Mouse (Mus musculus): ENCODE data around the gene Tmem240. TPM values are rescaled to one million over a fixed set of nuclear protein-coding genes. Genes with fewer than 3 reads are reported as not detected.
"Not testable (repeated sequence)": the region's sequence is repeated elsewhere in the genome, so short reads cannot be mapped to it uniquely, and the experiment has no call there.

The Tmem240 gene
- polyA plus RNA-seq, 1 experiment: 1.2 TPM

DNA sequence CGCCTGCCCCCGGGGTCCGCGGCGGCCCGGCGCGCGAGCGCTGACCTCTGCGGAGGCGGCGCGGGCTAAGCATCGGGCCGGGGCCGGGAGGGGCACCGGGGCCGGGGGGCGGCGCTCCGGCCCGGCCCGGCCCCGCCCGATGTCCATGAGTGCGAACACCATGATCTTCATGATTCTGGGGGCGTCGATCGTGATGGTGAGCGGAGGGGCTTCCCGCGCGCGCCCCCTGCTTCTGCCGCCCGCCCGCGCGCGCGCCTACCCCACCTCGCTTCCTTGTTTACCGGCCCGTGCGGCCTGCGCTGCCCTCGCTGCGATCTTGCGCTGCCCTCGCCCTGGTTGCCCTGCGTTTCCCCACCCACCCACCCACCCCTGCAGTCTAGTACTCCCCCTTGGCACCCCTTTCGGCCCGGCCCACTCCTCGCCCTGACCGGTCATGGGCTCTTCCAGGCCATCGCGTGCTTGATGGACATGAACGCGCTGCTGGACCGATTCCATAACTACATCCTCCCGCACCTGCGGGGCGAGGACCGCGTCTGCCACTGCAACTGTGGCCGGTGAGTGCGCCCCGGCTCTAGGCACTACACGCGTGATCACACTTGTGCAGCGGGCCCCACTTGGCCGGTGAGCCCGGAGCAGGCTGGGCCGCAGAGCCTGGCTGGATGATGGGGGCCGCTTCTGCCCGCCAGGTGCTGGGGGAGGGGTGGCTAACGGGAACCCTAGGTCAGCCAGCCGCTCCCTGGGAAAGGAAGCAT lies 527 bp downstream of the Tmem240 start:
- no peak for DNase-seq (ENCODE audit: low read depth)

DNA sequence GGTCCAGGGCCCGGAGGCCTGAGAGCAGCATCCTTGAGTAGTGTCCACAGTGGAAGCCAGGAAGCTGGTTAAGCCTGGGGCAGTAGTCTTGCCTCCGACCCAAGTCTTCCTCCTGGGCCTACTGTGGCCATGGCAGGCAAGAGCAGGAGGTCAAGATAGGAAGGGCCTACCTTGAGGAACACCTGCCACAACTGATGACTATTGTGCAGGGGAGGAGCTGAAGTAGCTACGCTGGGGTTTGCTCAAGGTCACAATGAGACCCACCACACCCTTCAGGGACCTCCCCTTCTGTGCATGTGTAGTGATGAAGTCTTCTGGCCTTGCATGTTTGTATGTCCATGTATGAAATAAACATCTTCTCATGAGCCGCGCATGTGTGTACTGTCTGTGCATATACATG lies 1.2 kb downstream of the Tmem240 start:
- DNase-seq (ENCODE audit: low read depth): no peak

DNA sequence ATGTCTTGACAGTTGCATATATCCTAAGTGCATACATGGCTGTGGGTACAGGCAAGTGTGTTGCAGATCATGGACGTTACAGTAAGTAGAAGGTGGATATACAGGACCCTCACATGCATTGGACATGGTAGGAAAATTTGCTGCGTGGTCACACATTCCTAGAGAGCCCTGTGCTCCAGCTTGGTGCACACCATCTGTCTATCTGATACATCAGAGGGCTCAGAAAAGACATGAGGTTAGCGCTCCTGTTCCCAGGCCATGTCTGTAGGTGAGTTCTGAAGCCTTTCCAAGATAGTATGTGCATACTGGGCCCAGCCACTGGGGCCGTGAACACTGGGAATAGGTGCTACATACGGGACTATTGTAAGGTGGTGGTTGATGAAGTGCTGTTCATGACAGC lies 1.8 kb downstream of the Tmem240 start:
- DNase-seq (ENCODE audit: low read depth): no peak

GRCm38 (mm10) chr4:155738262-155738661 lies 3.7 kb downstream of the Tmem240 start:
- DNase-seq (ENCODE audit: low read depth): no peak

- no peak for DNase-seq (ENCODE audit: low read depth)
Measured at GRCm38 (mm10) chr4:155739152-155739551, 4.6 kb downstream of the Tmem240 start.

DNA sequence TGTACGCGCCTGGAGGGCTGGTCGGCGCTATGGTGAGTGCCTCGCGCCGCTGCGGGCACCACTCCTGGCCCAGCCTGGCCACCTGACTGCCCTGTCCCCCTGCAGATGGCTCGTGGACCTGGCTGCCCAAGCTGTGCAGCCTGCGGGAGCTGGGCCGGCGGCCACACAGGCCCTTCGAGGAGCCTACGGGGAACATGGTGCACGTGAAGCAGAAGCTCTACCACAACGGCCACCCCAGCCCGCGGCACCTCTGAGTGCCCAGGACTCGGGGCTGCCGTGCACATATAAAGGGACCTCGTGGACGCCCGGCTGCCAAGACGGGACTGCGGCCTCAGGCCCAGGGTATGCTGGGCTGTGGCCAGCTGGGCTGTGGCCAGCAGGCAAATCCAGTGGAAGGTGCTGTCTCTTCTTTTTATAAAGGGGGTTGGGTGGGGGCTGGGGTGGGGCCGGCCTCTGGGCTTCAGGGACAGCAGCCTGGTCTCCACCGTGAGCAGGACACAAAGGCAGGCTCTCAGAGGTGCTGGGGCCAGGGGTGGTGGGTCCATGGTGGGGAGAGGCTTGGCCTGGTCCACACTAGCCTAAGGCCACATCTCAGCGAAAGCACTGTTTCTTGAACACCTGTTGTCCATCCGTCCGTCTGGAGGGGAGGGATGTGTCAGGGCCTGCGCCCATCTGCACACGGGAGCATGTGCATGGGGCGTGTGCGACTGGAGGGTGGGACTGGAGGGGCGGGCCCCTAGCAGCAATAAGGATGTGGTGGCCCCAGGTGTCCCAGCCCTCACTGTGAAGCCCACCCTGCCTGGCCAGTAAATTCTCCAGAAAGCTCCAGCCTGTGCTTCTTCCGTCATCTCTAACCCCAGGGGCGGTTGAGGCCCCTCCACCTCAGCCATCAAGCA lies 5.4 kb downstream of the Tmem240 start:
- DNase-seq (ENCODE audit: low read depth): no peak

DNA sequence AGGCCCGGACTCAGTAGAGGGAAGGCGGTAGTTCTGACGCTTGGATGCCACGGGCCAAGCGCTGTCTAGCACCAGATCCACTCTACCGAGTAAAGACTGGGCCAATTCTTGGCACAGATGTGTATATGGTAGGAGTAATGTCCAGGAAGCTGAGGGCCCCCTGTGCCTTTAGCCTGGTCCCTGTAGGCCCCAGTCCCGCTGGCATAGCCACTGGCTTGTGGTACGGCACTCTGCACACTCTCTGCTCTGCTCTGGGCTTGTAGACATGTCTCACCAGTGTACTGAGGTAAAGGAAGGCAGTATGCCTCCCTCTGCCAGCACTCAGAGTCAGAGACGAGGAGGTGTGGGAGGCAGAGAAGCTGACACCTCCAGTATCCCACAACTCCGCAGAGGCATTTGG lies 6.1 kb downstream of the Tmem240 start:
- not testable (repeated sequence) for DNase-seq (ENCODE audit: low read depth)

GRCm38 (mm10) chr4:155742684-155743083 lies 8.1 kb downstream of the Tmem240 start:
- DNase-seq (ENCODE audit: low read depth): no peak

DNA sequence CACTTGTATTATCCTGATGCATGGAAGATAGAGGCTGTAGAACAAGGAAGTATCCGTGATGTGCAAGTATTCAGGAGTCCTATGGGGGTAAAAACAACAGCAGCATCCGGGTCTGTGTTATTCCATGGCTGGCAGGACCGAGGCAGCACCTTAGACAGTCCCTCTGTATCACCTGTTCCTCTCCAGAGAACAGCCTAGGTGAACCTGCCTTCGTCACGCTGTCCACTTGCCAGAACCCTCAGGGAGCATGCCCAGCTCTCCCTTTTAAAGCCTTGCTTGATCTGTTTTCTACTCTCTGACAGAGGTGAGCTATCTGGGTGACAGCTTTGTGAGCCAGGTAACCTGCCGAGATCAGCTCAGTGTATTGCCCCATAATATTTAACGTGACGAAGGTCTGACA lies 9.9 kb downstream of the Tmem240 start:
- DNase-seq (ENCODE audit: low read depth): no peak

GRCm38 (mm10) chr4:155745136-155745535 lies 10.5 kb downstream of the Tmem240 start:
- no peak for DNase-seq (ENCODE audit: low read depth)

DNA sequence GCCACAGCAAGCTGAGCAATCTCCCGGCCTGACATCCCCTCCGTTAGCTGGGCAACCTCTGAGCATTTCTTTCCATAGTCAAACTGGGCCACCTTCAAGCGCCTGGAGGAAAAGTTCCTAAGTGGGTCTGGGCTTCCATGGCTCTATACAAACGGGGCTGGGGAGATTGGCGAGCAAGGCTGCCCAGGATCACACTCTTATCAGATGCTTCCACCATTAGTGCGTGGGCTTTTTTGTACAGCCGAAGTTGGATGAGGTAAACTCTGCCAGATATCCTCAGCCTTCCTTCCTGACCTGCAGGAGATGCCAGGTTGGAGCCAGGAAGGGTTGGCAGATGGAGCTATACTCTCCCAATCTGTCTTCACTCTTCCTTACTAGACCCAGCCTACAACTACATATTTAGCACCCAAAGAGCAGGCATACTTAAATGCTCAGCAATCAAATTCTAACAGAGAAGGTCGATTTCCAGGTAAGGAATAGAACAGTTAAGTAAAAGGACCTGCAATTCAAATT lies 11.5 kb downstream of the Tmem240 start:
- no peak for DNase-seq (ENCODE audit: low read depth)

DNA sequence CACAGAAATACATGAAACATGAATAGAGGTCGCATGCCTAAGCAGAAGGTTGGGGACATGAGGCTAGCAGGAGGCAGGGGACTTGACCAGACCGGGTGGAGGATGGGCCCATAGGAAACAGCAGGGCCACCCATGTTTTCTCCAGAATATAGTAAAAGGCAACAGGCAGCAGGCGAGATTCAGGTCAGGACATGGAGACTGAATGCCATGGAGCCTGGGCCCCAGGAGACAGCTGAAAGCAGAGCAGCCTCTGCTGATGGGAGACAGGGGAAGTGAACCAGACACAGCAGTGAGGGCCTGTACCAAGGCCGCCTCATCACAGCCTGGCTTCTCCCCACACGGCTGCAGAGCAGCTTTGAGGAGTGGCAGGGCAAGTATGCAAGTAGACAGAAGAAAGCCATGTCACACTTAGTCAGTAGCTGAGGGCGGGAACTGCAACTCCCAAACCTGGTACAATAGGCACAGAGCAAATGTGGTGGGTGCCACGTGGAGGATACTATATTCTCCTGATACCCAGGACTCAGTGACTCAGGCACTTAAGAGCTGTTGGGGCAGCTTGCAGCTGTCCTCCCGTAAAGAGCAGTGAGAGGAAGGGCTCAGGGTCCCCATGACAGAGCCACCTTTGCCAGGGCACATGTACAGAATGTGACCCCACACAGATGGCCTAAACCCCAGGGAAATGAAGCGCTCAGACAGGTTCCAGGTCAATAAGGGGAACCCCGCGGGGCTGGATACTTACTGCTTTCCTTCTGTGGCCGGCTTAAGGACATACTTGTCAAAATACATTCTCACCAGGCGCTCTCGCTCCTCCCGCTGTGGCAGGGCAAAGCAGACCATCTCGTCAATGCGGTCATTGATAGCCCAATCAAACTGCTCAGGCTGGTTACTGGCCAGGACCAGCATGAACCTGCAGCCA lies 12.2 kb downstream of the Tmem240 start:
- no peak for DNase-seq (ENCODE audit: low read depth)

DNA sequence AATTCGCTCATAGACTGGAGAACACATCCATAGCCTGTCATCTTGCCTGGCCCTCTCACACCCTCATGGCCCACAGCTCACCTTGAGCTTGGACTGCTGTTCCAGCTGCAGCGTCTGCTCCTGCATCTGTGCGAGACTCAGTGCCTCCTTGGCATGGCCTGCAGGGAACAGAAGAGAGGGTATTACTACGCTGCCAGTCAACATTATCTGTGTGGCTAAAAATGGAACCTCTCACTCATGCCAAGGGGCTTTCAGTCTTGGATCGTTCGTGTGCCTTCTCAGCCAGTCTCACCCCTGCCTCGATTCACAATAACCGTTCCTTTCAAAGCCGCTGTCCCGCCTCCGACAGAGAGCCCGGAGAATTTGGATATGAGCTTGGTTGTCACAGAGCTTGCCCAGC lies 22.4 kb downstream of the Tmem240 start:
- DNase-seq (ENCODE audit: low read depth): no peak

DNA sequence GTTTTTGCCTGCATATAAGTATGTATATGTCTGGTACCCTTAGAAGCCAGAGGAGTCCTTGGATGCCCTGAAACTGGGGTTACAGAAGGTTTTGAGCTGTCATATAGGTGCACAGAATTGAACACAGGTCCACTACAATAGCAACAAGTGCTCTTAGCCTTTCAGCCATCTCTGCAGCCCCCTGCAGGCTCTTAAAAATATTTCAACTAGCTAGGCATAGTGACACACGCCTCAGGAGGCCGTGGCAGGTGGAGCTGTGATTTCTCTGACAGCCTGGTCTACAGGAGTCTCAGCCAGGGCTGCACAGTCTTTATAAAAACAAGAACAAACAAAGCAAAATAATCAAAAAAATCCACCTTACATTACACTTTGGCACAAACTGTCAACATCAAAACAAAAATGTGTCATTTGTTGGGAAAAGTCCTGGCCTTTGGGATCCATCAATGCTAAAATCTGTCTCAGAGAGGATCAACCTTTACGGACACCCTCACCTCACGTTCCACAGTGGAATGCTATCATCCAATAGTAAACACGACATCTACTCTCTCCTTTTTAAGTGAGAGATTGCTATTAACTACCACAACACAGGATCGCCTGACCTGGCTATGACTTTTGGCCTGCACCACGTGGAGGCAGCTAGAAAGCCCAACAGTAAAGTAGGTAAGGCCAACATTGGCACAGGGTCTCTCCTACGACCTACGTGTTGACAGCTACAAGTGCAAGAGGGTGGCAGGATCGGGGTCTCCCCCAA lies 25.4 kb downstream of the Tmem240 start:
- no peak for DNase-seq (ENCODE audit: low read depth)

DNA sequence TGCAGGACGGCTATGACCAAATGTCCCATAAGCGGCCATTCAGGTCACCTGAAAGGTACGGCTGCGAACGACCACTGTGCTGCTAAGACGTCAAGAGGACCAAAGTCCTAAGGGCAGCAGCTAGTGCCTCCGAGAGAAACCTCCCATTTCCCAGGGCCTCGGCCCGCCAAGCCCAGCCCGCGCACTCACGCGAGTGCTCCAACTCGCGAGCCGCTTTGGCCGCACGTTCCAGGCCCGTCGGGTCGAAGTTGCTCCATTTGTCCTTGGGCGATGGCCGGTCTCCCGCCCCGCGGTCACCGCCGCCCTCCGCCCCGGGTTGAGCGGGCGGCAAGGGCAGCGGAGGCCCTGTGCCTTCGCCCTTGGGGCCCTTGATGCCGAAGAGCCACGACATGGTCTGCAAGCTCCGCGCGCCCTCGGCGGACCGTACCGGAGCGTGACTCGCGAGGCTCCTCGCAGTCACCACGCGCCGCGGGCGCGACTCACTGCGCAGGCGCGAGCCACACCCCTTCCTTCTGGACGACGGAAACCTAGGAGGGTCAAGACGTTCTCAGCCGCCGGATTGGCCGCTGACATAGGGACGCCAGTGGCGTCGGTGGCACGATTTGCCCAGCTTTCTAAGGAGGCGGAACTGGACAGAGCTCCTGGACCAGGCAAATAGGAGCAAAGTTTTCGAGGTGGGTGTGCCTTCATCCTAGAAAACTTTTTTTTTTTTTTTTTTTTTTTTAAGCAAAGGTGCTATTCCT lies 26.2 kb downstream of the Tmem240 start, which contains the start of gene Atad3a:
Gene Atad3a (minus strand): TSS at position 481 of the 743 bp plus-strand sequence.
- DNase-seq (ENCODE audit: low read depth): peak; percentile 78

DNA sequence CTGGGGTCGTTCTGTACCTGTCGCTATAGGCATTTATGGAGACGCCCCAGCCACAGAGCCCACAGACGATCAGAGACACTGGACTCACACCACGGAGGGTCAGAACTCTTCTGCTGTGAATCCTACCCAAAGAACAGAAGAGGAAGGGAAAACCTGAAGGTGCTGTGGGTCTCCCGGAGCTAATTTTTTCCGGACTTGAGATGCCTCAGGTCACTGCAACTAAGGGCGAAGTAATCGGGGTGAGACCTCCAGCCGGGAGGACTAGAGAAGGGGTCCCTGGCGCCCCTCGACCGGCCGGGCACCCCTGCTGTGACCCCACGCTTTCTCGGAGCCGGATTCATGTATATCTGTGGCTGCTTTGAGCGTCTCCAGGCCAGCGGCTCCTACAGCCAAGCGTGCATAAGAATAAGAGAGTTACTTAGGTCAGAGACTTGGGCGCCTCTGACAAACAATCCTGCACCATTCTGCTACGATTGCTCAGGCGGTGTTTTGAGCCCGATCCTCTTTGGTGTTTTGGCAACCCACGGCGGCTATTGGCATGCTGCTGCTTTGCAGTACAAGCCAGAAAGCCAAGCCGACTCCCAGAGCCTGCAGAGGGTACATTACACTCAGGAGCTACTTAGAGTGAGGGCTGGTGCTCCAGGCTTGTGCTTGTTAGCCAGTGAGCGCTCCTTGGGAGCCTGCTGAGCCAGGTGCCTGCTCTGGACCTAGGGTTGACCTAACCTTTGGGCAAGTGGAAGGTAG lies 26.9 kb downstream of the Tmem240 start:
- DNase-seq (ENCODE audit: low read depth): no peak

GRCm38 (mm10) chr4:155762357-155762756 lies 27.8 kb downstream of the Tmem240 start:
- no peak for DNase-seq (ENCODE audit: low read depth)

GRCm38 (mm10) chr4:155769496-155769879 lies 34.9 kb downstream of the Tmem240 start:
- no peak for DNase-seq (ENCODE audit: low read depth)

GRCm38 (mm10) chr4:155769880-155770512 lies 35.4 kb downstream of the Tmem240 start:
- DNase-seq (ENCODE audit: low read depth): no peak
